In the genomic region with DNA sequence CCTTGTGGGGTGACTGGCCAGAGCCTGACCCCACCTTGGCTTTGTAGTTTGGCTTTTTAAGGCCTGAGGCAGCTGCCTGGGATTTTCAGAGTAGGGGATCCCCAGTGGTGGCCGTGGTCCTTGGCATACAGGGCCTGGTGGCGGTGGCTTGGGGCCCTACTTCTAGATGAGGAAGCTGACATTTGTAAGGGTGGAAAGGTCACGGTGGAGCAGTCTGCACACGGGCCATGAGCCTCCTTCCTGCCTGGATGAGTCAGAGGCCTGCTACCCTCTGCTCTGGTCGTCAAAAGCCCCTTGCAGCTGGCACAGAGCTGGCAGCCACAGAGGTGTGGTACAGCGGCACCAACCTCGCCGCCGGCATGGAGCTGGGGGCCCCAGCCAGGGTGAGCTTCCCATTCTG, we compare ENCODE assay signal across 9 mouse cellular contexts. TPM values are rescaled to one million over a fixed set of nuclear protein-coding genes. Genes with fewer than 3 reads are reported as not detected.
DNase-seq lines count a peak whose midpoint lies in the region; ATAC-seq and TF ChIP-seq lines count a peak whose summit lies in the region.
"Had no signal": no experiment of that assay in that cellular context is flagged by ENCODE, and none has a peak within 500 bp of the region (broad histone marks: within the 10 kb centered on the region; RNA-seq: fewer than 3 reads in every experiment).

No protein-coding gene starts in this region.

- no peak; the same call in 1 of the 2 replicates for TF ChIP-seq CTCF in liver, embryonic 14.5 days (IDR thresholded peaks at IDR 0.05; ENCODE audit: low read depth)

- no peak overlapping the region for H3K4me2 ChIP-seq in liver, embryonic 14.5 days (ENCODE audit: low read depth)

- DNase-seq in heart, adult 11 months = peak; percentile 97
- DNase-seq in heart, postnatal 25 days (ENCODE audit: low spot score) = no peak
- DNase-seq in 416B (ENCODE audit: low read depth) = peak; percentile 95
- no peak for DNase-seq in liver, embryonic 14.5 days (ENCODE audit: low read depth in 3 of 3, low spot score in 3 of 3)
- DNase-seq in spleen, postnatal 4 days (ENCODE audit: low spot score in 2 of 2) = peak; percentile 60 to 79
- DNase-seq in cerebellum, adult 9-11 months = no peak
- DNase-seq in cerebellum, postnatal 25 days = no peak

- no peak for TF ChIP-seq EP300 in liver, embryonic 14.5 days (IDR thresholded peaks at IDR 0.05; ENCODE audit: low read depth)

- intact Hi-C loops in heart, postnatal 25 days (cut with DNase I) = no loop called here

- no peaks in the 10 kb centered on the region for H3K9me3 ChIP-seq in liver, embryonic 14.5 days (ENCODE audit: control insufficient read depth, low read length)

- H3K4me3 ChIP-seq in brown adipose tissue, adult 24 weeks (ENCODE audit: insufficient read depth, low read depth, low read length) = peak overlapping the region; percentile 11
- H3K4me3 ChIP-seq in liver, embryonic 14.5 days (ENCODE audit: insufficient read depth in 1 of 2, low read depth in 2 of 2, low read length in 2 of 2) = no peak overlapping the region

- no peak overlapping the region for H3K9ac ChIP-seq in liver, embryonic 14.5 days (replicated peaks)

- no peaks in the 10 kb centered on the region for H3K27me3 ChIP-seq in liver, embryonic 14.5 days (ENCODE audit: control insufficient read depth, insufficient read depth, low read length)

- ATAC-seq in liver, embryonic 14.5 days (ENCODE audit: insufficient read depth) = no peak

- peak overlapping the region; percentile 90 for H3K27ac ChIP-seq in brown adipose tissue, adult 24 weeks (replicated peaks; ENCODE audit: low read depth, low read length)
- H3K27ac ChIP-seq in liver, embryonic 14.5 days = peak overlapping the region; percentile 47

- peaks cover 23% of the 10 kb centered on the region for H3K36me3 ChIP-seq in liver, embryonic 14.5 days (replicated peaks; ENCODE audit: control insufficient read depth, insufficient read depth, low read depth)

- peaks cover 4% of the 10 kb centered on the region for H3K4me1 ChIP-seq in brown adipose tissue, adult 24 weeks (ENCODE audit: control insufficient read depth, insufficient read depth, insufficient read length, low read length)
- peaks cover 25 to 30% of the 10 kb centered on the region in 2 experiments for H3K4me1 ChIP-seq in liver, embryonic 14.5 days (replicated peaks; ENCODE audit: control insufficient read depth in 2 of 2, insufficient read depth in 2 of 2, low read length in 1 of 2)

- WGBS in liver, embryonic 14.5 days (ENCODE audit: insufficient replicate concordance) = 35% methylated on average over 9 of the region's 9 CpGs

RNA-seq across cellular contexts. Expression of a gene that starts 9.6 kb away (rescaled TPM):
- total RNA-seq in heart, postnatal 25 days (2021) = 10 to 100 TPM in 1 of 2 experiments, 1 to 10 TPM in 1; 7.3 to 10.8 TPM
- 4.6 and 29.0 TPM in 2 replicates for polyA plus RNA-seq in brown adipose tissue, adult 24 weeks (2012; ENCODE audit: insufficient read depth, insufficient read length, missing spikeins)
- polyA plus RNA-seq in liver, embryonic 14.5 days (2012; rRNA removed) = 12.1 and 15.8 TPM in 2 replicates
- 9.9 and 11.4 TPM in 2 replicates for polyA plus RNA-seq in liver, embryonic 14.5 days (2014; fragmentation: Nextera tagmentation; extraction: Ambion mirVana)

RNA-seq across cellular contexts. Expression of a gene that starts 32.1 kb away (rescaled TPM):
- total RNA-seq in heart, postnatal 25 days (2021) = 10 to 100 TPM; 15.6 to 18.6 TPM
- 4.8 and 5.2 TPM in 2 replicates for polyA plus RNA-seq in brown adipose tissue, adult 24 weeks (2012; ENCODE audit: insufficient read depth, insufficient read length, missing spikeins)
- polyA plus RNA-seq in liver, embryonic 14.5 days (2012; rRNA removed) = 8.3 and 10.1 TPM in 2 replicates
- polyA plus RNA-seq in liver, embryonic 14.5 days (2014; fragmentation: Nextera tagmentation; extraction: Ambion mirVana) = 5.4 and 7.2 TPM in 2 replicates

RNA-seq across cellular contexts. Expression of a gene that starts 51.8 kb away (rescaled TPM):
- not detected for total RNA-seq in heart, postnatal 25 days (2021)
- polyA plus RNA-seq in brown adipose tissue, adult 24 weeks (2012; ENCODE audit: insufficient read depth, insufficient read length, missing spikeins) = not detected in 2 replicates
- 2.5 and 2.7 TPM in 2 replicates for polyA plus RNA-seq in liver, embryonic 14.5 days (2012; rRNA removed)
- 2.3 and 4.0 TPM in 2 replicates for polyA plus RNA-seq in liver, embryonic 14.5 days (2014; fragmentation: Nextera tagmentation; extraction: Ambion mirVana)
- polyA plus RNA-seq: intestine, embryonic 14.5 days had no signal

Comparison
In these comparisons a context has a peak if more than half of its experiments do, and no peak if none do; other contexts are left out.
1. DNase-seq: peak in heart, adult 11 months (single experiment), 416B (single experiment) and spleen, postnatal 4 days (2 of 2); none in heart, postnatal 25 days (single experiment), liver, embryonic 14.5 days (0 of 3), cerebellum, adult 9-11 months (single experiment) and cerebellum, postnatal 25 days (0 of 2).